13 mouse cellular contexts compared by ENCODE assay signal in genomic region chr17:84156227-84156573, GRCm38 (mm10). TPM values are rescaled to one million over a fixed set of nuclear protein-coding genes. Genes with fewer than 3 reads are reported as not detected.
DNase-seq lines count a peak whose midpoint lies in the region; ATAC-seq and TF ChIP-seq lines count a peak whose summit lies in the region.
"Had no signal": no experiment of that assay in that cellular context is flagged by ENCODE, and none has a peak within 500 bp of the region (broad histone marks: within the 10 kb centered on the region; RNA-seq: fewer than 3 reads in every experiment).

No protein-coding gene starts in this region.

- no peaks in the 10 kb centered on the region for H3K36me3 ChIP-seq in kidney, adult 2 months (ENCODE audit: control insufficient read depth, insufficient read depth, low read length)
- H3K36me3 ChIP-seq in liver, adult 2 months (ENCODE audit: control insufficient read depth, insufficient read depth, low read length), result no peaks in the 10 kb centered on the region
- H3K36me3 ChIP-seq in forebrain, embryonic 11.5 days (ENCODE audit: control insufficient read depth, insufficient read depth, low read length), result no peaks in the 10 kb centered on the region
- H3K36me3 ChIP-seq: hindbrain, embryonic 10.5 days had no signal

- H3K9me3 ChIP-seq in forebrain, embryonic 11.5 days (ENCODE audit: control insufficient read depth, low read length), result no peaks in the 10 kb centered on the region
- H3K9me3 ChIP-seq: hindbrain, embryonic 10.5 days had no signal

- H3K9ac ChIP-seq in liver, adult 2 months (ENCODE audit: low read depth, low read length), result peak overlapping the region; percentile 22
- H3K9ac ChIP-seq in forebrain, embryonic 11.5 days (ENCODE audit: low read length), result no peak overlapping the region
- H3K9ac ChIP-seq: liver, embryonic 14.5 days had no signal

- no peak overlapping the region for H3K4me2 ChIP-seq in forebrain, embryonic 11.5 days (ENCODE audit: low read depth, low read length, severe bottlenecking)

- H3K27me3 ChIP-seq in kidney, adult 2 months (replicated peaks; ENCODE audit: control insufficient read depth, insufficient read depth, low read length), result no peaks in the 10 kb centered on the region
- H3K27me3 ChIP-seq in liver, adult 2 months (ENCODE audit: control insufficient read depth, insufficient read depth, low read length), result no peaks in the 10 kb centered on the region
- H3K27me3 ChIP-seq in forebrain, embryonic 11.5 days (ENCODE audit: control insufficient read depth, insufficient read depth, low read length), result peaks cover 3% of the 10 kb centered on the region; the same call in 1 of the 2 replicates

- TF ChIP-seq POLR2A in kidney, adult 2 months (IDR thresholded peaks at IDR 0.05; ENCODE audit: low read depth, low read length), result peak; percentile 26
- TF ChIP-seq POLR2A in liver, adult 2 months (IDR thresholded peaks at IDR 0.05; ENCODE audit: extremely low read depth, insufficient read depth, low read length), result no peak

- H3K4me3 ChIP-seq in kidney, adult 2 months (ENCODE audit: insufficient read depth, low read depth, low read length), result peak overlapping the region; percentile 35
- no peak overlapping the region for H3K4me3 ChIP-seq in liver, adult 2 months (ENCODE audit: insufficient read depth, low read depth, low read length)
- no peak overlapping the region for H3K4me3 ChIP-seq in forebrain, embryonic 11.5 days (ENCODE audit: low read depth, low read length)
- H3K4me3 ChIP-seq: hindbrain, embryonic 10.5 days had no signal

- H3K27ac ChIP-seq in kidney, adult 2 months (ENCODE audit: insufficient read depth, low read depth, low read length), result peak overlapping the region; percentile 98
- peak overlapping the region; percentile 100 for H3K27ac ChIP-seq in liver, adult 2 months (replicated peaks; ENCODE audit: insufficient read depth, low read depth, low read length)
- no peak overlapping the region for H3K27ac ChIP-seq in forebrain, embryonic 11.5 days (ENCODE audit: low read depth, low read length)
- H3K27ac ChIP-seq: hindbrain, embryonic 10.5 days had no signal

- H3K79me2 ChIP-seq in liver, adult 2 months (ENCODE audit: control insufficient read depth, insufficient read depth, low read length), result no peaks in the 10 kb centered on the region

- intact Hi-C loops in gastrocnemius, postnatal 36 days (cut with DNase I), result no loop called here

- 48% methylated on average over 13 of the region's 13 CpGs for WGBS in kidney, adult 2 months
- 25% methylated on average over 13 of the region's 13 CpGs for WGBS in liver, adult 2 months
- WGBS in forebrain, embryonic 11.5 days, result 53% methylated on average over 13 of the region's 13 CpGs

- no peak for TF ChIP-seq CTCF in kidney, adult 2 months (conservative IDR thresholded peaks at IDR 0.05; ENCODE audit: insufficient read depth, insufficient read length, low read depth, low read length)
- no peak for TF ChIP-seq CTCF in liver, adult 2 months (IDR thresholded peaks at IDR 0.05; ENCODE audit: low read depth, low read length)

- peaks cover 37% of the 10 kb centered on the region for H3K4me1 ChIP-seq in kidney, adult 2 months (ENCODE audit: control insufficient read depth, insufficient read depth, low read length)
- peaks cover 20% of the 10 kb centered on the region for H3K4me1 ChIP-seq in liver, adult 2 months (ENCODE audit: control insufficient read depth, insufficient read depth, low read length)
- H3K4me1 ChIP-seq in forebrain, embryonic 11.5 days (replicated peaks; ENCODE audit: control insufficient read depth, insufficient read depth, low read length), result peaks cover 4% of the 10 kb centered on the region; the same call in 1 of the 2 replicates

- ATAC-seq in forebrain, embryonic 11.5 days (replicated peaks; ENCODE audit: low FRiP score), result no peak
- ATAC-seq: midbrain, embryonic 16.5 days had no signal

- peak; percentile 4 for DNase-seq in gastrocnemius, postnatal 10 days
- DNase-seq in gastrocnemius, postnatal 36 days, result no peak
- DNase-seq in CD4-positive, CD25-positive, alpha-beta regulatory T cell, adult 2 months (ENCODE audit: low read depth, low spot score), result peak; percentile 43
- peak; percentile 79 for DNase-seq in kidney, adult 2 months
- peak; percentile 74 for DNase-seq in liver, adult 2 months (ENCODE audit: extremely low read depth, low read depth, low spot score)
- DNase-seq in frontal cortex, postnatal 36 days (ENCODE audit: low spot score in 2 of 2), result no peak
- DNase-seq in testis, postnatal 10 days (ENCODE audit: low spot score), result no peak
- DNase-seq in forebrain, embryonic 11.5 days (ENCODE audit: low spot score), result no peak
- DNase-seq: adrenal gland, postnatal 36 days; cerebellum, adult 9-10 months had no signal

RNA-seq across cellular contexts. Expression of gene Zfp36l2, which starts 31.5 kb away (rescaled TPM):
- 10 to 100 TPM; 26.2 to 32.6 TPM for total RNA-seq in gastrocnemius, postnatal 10 days (2021)
- 10 to 100 TPM; 11.6 to 12.3 TPM for total RNA-seq in gastrocnemius, postnatal 36 days (2021)
- polyA plus RNA-seq in kidney, adult 2 months (2012; rRNA removed), result 34.3 and 45.8 TPM in 2 replicates
- 18.7 and 22.3 TPM in 2 replicates for total RNA-seq in liver, adult 2 months (2014; rRNA removed)
- 17.3 and 26.5 TPM in 2 replicates for polyA plus RNA-seq in liver, adult 2 months (2012; rRNA removed)
- 11.9 and 15.3 TPM in 2 replicates for polyA plus RNA-seq in forebrain, embryonic 11.5 days (2014; fragmentation: Nextera tagmentation; extraction: Ambion mirVana)

Comparison
In these comparisons a context has a peak if more than half of its experiments do, and no peak if none do; other contexts are left out.
1. DNase-seq: peak in gastrocnemius, postnatal 10 days (single experiment), CD4-positive, CD25-positive, alpha-beta regulatory T cell, adult 2 months (single experiment), kidney, adult 2 months (single experiment) and liver, adult 2 months (single experiment); none in gastrocnemius, postnatal 36 days (0 of 2), frontal cortex, postnatal 36 days (0 of 2), testis, postnatal 10 days (single experiment) and forebrain, embryonic 11.5 days (single experiment).